Mouse (Mus musculus) ES-Bruce4 (cell line): ENCODE data around the gene Gng4.

Source experiments
- CTCF ChIP-seq: IDR thresholded peaks from one replicate; pipeline ENCODE4 v1.8.1; 2011; ENCODE audit warnings: low read depth, low read length
- POLR2A ChIP-seq: IDR thresholded peaks from one replicate; pipeline ENCODE4 v1.8.1; 2011; ENCODE audit warnings: low read length; ENCODE audit not compliant: insufficient read depth

GRCm38 (mm10) chr13:13739232-13739631, 44.6 kb upstream of the Gng4 start:
- TF ChIP-seq POLR2A, result no peak
- TF ChIP-seq CTCF, result no peak
